Mouse (Mus musculus): Measurements from ENCODE around the gene Impg1.
A peak's percentile ranks its signal among the peaks of the same experiment; 100 is the strongest.

Gene Impg1

GRCm38 (mm10) chr9:80277770-80278169 is 187.5 kb downstream of the Impg1 start:
- no peak for DNase-seq

GRCm38 (mm10) chr9:80277157-80277556 is 188.1 kb downstream of the Impg1 start:
- DNase-seq: no peak

GRCm38 (mm10) chr9:80275772-80276134 is 189.5 kb downstream of the Impg1 start:
- DNase-seq: no peak

GRCm38 (mm10) chr9:80275053-80275771 is 190.1 kb downstream of the Impg1 start:
- DNase-seq: no peak

- no peak for DNase-seq
Measured at GRCm38 (mm10) chr9:80272951-80273350, 192.3 kb downstream of the Impg1 start.

- peak; percentile 46 for DNase-seq
Measured at GRCm38 (mm10) chr9:80269596-80269995, 195.7 kb downstream of the Impg1 start.

GRCm38 (mm10) chr9:80266507-80266906 is 198.8 kb downstream of the Impg1 start:
- DNase-seq: no peak

GRCm38 (mm10) chr9:80266086-80266485 is 199.2 kb downstream of the Impg1 start:
- no peak for DNase-seq

All from kidney, adult 18-20 months (tissue).